Mouse (Mus musculus) frontal cortex, postnatal 14 days (tissue): ENCODE results near the gene 1700001C19Rik.

ENCODE experiments used
- DNase-seq, 2 experiments: peaks; one replicate each; pipeline ENCODE4 v3.0.0; 2022; ENCODE audit warnings: low spot score in 2 of 2

Gene 1700001C19Rik

GRCm38 (mm10) chr17:47462209-47462608 lies 25.0 kb upstream of the 1700001C19Rik start:
- DNase-seq = no peak

GRCm38 (mm10) chr17:47461688-47462087 lies 24.5 kb upstream of the 1700001C19Rik start:
- no peak for DNase-seq

DNA sequence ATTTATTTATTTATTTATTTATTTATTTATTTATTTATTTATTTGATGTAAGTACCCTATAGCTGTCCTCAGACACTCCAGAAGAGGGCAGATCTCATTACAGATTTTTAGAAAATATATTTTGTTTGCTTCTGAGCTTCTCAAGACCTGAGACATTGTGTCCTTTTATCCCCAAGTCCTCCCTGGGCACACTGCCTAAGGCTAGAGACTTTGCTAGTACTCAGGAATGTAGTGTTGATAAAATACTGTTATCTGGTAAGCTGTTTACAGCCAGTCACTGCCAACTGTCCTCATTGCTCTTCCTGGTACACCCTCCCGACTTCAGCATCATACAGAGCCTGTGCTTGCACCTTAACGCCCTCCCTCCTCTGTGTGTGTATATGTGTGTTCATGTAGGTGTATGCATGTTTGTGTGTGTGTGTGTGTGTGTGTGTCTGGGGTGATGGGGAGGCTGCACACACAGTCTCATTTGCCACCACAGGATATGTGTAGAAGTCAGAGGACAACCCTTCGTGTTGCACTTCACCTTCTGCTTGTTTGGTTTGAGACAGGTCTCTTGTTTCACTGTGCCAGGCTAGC lies 22.3 kb upstream of the 1700001C19Rik start:
- no peak for DNase-seq

GRCm38 (mm10) chr17:47458936-47459335 lies 21.8 kb upstream of the 1700001C19Rik start:
- DNase-seq = no peak

- no peak for DNase-seq
These were observed 21.1 kb upstream of the 1700001C19Rik start for GRCm38 (mm10) chr17:47458310-47458709.

DNA sequence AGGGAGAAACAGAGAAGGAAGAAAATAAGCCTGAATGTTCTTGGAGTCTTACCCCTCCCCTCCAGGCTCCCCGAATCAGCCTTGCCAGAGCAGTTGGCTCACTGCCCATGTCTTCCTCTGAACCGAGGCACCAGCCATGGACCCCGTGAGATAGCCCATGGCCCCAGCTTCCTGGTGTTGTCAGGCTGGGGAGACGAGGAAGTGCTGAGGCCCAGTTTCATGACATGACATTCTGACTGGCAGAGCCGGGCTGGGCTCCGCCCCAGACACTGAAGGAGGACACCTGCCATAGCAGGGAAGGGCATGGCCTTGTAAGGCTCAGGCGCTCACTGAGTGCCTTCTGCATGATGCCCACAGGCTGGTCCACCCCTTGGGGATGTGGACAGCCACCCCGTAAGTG lies 17.5 kb upstream of the 1700001C19Rik start:
- DNase-seq = no peak

GRCm38 (mm10) chr17:47452886-47453285 lies 15.7 kb upstream of the 1700001C19Rik start:
- no peak for DNase-seq

GRCm38 (mm10) chr17:47450880-47451565 lies 13.8 kb upstream of the 1700001C19Rik start:
- DNase-seq = no peak

GRCm38 (mm10) chr17:47450239-47450638 lies 13.1 kb upstream of the 1700001C19Rik start:
- no peak for DNase-seq

- DNase-seq = no peak
These were observed 12.3 kb upstream of the 1700001C19Rik start for GRCm38 (mm10) chr17:47449432-47449831.

DNA sequence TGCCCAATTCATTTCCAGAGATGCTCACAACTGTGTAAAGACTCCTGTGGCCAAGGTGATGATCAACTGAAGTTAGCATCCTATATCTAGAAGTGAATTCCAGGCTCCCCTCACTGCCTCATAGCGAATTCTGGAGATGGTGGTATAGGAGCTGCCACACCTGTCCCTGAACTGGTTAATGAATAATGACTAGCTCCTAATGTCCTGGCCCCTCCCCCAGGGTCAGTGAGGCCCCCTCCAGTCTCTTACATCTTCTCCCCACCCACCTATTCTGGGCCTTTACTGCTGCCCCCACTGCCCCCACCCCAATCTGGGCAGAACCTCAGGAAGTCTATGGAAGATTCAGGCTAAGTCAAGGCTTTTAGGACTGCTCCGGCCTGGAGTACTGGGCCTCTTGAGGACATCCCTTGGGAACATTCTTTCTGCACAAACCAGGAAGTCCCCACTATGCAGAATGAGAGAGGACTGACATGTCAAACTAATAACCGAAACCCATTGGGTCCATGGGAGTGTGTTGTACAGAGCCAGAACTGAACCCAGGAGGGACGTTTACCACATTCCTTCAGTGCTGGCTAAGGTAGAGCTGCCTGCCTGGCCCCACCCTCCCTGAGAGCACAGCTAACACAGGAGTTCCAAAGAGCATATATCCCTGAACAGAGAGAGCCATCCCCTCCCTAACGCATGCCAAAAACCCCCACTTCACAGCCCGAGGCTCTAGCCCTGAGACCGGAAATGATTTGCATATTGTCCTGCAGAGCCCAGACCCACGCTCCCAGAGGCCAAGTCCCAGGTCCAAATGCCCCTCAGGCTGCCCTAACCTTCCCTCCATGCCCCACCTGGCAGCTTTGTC lies 11.6 kb upstream of the 1700001C19Rik start:
- DNase-seq = no peak

GRCm38 (mm10) chr17:47446561-47446960 lies 9.4 kb upstream of the 1700001C19Rik start:
- DNase-seq = no peak

DNA sequence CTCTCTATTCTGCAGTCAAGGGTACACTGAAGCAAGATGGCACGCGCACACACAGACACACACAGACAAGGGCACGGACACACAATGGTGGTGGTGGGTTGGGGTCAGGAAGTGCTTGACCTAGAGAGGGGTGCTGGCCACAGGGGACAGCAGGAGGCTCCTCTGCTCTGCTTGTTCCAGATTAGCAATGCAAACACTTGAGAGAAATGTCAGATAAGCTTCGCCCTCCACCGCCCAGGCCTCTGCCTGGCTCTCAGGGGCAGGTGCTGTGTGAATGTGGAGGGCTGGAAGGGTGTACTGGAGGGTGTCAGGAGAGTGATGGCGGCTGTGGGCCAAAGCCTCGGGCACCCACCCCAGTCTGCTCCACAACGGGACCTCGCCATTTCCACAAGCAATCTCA lies 8.8 kb upstream of the 1700001C19Rik start:
- DNase-seq = no peak

- DNase-seq = no peak
These were observed 8.3 kb upstream of the 1700001C19Rik start for GRCm38 (mm10) chr17:47445518-47445917.

DNA sequence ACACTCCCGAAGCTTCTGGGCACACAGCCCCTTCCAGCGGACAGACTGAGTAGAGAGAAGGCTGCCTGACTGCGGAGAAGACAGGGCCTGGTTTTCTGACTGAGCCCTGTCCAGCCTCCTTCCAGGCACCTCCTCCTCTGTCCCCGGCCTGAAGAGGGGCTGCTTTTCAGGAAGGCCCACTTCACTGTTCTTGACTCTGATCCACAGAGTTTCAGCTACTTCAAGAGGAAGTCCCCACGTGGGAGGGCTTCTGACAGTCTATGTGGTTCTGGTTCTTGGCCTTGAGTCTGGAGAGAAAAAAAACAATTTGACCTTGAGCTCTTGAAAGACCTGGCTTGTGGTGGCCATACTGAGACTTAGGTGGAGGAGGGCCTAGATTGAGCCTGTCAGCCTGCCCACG lies 6.9 kb upstream of the 1700001C19Rik start:
- DNase-seq = no peak

DNA sequence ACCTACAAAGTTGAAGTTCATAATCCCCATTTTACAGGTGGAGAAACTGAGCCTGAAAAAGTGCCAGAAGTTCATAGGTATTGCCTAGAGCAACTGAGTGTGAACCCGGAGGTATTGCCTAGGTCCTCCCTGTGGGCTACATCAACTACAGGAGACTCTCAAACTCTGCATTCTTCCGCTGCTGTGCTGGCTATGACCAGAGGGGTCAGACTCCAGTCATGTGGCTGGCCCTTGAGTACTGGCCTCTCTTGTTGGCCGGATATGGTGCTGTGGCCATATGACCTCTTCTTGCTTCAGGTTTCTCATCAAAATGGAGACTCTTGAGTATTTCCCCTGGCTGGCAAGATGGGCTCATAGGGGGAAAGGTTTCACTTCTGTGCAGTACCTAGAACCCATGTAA lies 5.1 kb upstream of the 1700001C19Rik start:
- no peak for DNase-seq

DNA sequence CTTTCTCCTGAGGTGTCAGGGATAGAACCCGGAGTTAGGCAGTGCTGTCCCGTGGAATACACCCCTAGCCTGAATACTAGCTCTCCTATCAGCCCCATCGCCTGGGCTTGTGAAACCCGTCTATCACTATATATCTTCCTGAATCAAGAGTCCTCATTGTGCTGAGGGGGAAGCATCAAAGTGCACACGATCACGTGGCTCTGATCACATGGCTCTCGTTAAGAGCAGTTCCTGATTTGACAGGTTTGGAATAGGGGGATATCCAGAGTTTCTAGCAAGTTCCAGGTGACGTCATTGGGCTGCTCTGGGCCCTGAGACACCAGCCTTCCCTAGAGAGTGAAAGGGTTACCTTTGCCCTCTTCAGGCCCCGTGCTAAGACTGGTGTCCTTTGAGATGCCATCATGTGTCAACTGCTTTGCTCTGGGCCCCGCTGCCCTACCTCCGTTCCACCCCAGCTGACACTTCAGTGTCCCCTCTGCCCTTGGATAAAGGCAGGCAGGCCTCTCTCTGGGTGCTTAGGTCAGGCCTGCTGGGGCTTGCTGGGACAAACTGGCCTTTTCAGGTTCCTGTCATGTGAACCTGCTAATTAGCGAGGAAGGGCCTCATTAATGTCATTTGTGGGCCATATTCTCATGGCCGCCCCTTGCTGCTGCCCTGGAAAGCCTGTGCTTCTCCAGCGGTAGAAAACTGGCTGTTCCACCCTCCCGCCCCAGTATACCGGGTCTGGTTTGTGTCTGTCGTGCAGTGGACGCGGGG lies 4.3 kb upstream of the 1700001C19Rik start:
- DNase-seq = no peak

DNA sequence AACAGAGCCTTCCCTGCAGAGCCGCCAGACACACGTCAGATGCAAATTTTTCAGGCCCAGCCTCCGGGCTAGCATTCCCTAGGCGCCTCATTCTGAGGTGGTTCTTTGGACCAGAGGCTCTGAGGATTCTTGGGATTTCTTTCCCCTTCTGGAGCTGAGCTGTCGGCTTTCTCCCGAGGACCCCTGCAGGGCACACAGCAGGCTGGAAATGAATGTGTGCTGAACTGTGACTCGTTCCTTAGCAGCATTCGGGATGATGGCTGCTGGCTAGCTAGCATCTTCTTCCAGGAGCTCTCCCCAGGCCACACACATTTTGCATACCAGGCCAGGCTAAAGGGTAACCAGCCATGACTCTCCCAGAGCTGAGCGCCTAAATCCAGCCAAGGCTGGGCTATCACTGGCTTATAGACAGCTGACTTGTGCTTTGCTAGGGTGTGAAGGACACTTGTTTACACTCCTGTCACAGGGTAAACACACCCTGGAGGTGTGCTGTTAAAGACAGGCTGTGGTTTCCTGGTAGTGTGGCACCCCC lies 3.2 kb upstream of the 1700001C19Rik start:
- DNase-seq = no peak

DNA sequence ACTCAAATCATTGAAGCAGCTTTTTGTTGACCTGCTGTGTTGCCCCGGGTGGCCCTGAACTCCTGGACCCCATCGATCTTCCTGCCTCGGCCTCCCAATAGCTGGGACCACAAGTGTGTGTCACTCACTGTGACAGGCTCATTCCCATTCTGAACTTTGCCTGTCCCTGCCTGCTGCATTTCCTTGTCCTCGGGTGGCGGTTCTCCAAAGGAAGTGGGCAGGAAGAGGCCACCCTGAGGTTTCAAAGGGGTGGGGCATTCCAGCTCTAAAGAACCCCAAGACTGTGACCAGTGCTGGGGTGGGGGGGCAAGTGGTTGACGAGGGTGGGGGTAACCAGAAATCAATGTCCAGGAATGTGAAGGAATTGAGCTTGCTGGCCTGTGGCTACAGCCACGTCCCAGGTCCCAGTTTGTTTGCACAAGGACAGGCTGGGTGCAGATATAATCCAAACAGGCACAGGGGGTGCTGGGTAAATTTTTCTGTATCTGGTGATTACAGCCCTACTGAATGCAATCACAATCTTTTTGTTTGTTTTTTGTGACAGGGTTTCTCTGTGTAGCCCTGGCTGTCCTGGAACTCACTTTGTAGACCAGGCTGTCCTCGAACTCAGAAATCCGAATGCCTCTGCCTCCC lies 2.3 kb upstream of the 1700001C19Rik start:
- DNase-seq = no peak

DNA sequence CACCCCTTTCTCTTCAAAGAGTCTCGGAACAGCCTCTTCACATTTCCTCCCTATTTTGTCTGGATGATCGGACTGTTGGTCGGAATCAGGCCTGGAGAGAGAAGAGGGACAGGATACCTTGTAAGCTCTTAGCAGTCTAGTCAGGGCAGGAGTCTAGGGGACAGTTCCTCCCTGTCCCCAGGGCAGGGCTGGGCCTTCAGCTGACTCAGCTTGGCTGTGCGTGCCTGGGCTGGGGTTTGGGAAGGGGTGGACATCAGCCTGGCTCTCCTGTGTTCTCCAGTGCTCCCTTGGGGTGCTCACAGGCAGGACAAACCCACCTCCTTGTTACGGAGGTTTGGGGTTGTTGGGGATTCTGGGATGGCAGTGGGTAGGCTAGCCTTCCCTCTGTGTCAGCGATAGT lies 1.4 kb upstream of the 1700001C19Rik start:
- no peak for DNase-seq

- DNase-seq = no peak
These were observed 845 bp downstream of the 1700001C19Rik start, which contains the start of gene AI661453 for GRCm38 (mm10) chr17:47436156-47436906. TSS of gene AI661453 (plus strand) at chr17:47436615.
